29 mouse cellular contexts compared by ENCODE assay signal in the genomic region with DNA sequence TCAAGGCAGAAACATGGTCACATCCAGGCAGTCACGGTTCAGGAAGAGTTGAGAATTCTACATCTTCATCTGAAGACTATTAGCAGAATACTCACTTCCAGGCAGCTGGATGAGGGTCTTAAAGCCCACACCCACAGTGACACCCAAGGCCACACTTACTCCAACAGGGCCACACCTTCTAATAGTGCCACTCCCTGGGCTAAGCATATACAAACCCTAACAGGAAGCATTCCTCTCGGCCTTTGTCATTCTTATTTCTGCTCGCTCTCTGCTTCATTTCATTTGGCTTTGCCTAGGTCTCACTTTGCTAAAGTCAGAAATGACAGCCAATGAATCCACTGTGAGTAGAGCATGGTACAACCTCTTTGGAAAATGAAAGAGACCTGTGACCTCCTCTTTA.
DNase-seq lines count a peak whose midpoint lies in the region; ATAC-seq lines count a peak whose summit lies in the region.
"Had no signal": no experiment of that assay in that cellular context is flagged by ENCODE, and none has a peak within 500 bp of the region (broad histone marks: within the 10 kb centered on the region; RNA-seq: fewer than 3 reads in every experiment).

No protein-coding gene starts in this region.

- 0 out of 2 replicates have a peak, but pooled peaks cover 2% of the 10 kb centered on the region for H3K4me1 ChIP-seq in intestine, embryonic 14.5 days (replicated peaks; ENCODE audit: control insufficient read depth, insufficient read depth, low read length)
- H3K4me1 ChIP-seq in intestine, embryonic 16.5 days (ENCODE audit: control insufficient read depth, insufficient read depth, low read length) = peaks cover 6% of the 10 kb centered on the region; the same call in 1 of the 2 replicates
- peaks cover 6% of the 10 kb centered on the region for H3K4me1 ChIP-seq in stomach, embryonic 16.5 days (ENCODE audit: control insufficient read depth, insufficient read depth, low read length)

- WGBS in intestine, embryonic 14.5 days = 81% methylated on average over 3 of the region's 3 CpGs
- 78% methylated on average over 3 of the region's 3 CpGs for WGBS in intestine, embryonic 16.5 days
- WGBS in stomach, embryonic 16.5 days = 78% methylated on average over 3 of the region's 3 CpGs

- no peaks in the 10 kb centered on the region for H3K9me3 ChIP-seq in intestine, embryonic 14.5 days (ENCODE audit: control insufficient read depth, low read length)
- no peaks in the 10 kb centered on the region for H3K9me3 ChIP-seq in intestine, embryonic 16.5 days (ENCODE audit: control insufficient read depth, low read length)
- no peaks in the 10 kb centered on the region for H3K9me3 ChIP-seq in stomach, embryonic 16.5 days (replicated peaks; ENCODE audit: control insufficient read depth, low read length)
- H3K9me3 ChIP-seq: embryonic facial prominence, embryonic 12.5 days; embryonic facial prominence, embryonic 15.5 days; G1E; heart, embryonic 12.5 days; heart, embryonic 15.5 days had no signal

- ATAC-seq in intestine, embryonic 14.5 days (replicated peaks; ENCODE audit: low FRiP score, low TSS enrichment, low read depth) = no peak
- ATAC-seq in intestine, embryonic 16.5 days = no peak
- no peak for ATAC-seq in stomach, embryonic 16.5 days (ENCODE audit: insufficient read depth, low FRiP score)
- ATAC-seq: CD4-positive, CD25-positive, alpha-beta regulatory T cell, adult 4 months; forebrain, embryonic 14.5 days; forebrain, postnatal 0 days; hindbrain, postnatal 0 days; inflammation-experienced regulatory T-cells, adult 6 months; Patski had no signal

- H3K4me2 ChIP-seq in intestine, embryonic 14.5 days (ENCODE audit: low read length) = no peak overlapping the region
- no peak overlapping the region for H3K4me2 ChIP-seq in intestine, embryonic 16.5 days (ENCODE audit: low read depth, low read length)
- H3K4me2 ChIP-seq in stomach, embryonic 16.5 days (ENCODE audit: low read depth, low read length) = no peak overlapping the region
- H3K4me2 ChIP-seq: embryonic facial prominence, embryonic 12.5 days; embryonic facial prominence, embryonic 15.5 days; heart, embryonic 12.5 days; heart, embryonic 15.5 days; hindbrain, embryonic 14.5 days had no signal

- H3K4me3 ChIP-seq in intestine, embryonic 14.5 days (ENCODE audit: low read depth, low read length) = no peak overlapping the region
- no peak overlapping the region for H3K4me3 ChIP-seq in intestine, embryonic 16.5 days (ENCODE audit: low read length)
- no peak overlapping the region for H3K4me3 ChIP-seq in stomach, embryonic 16.5 days (replicated peaks; ENCODE audit: low read length)
- H3K4me3 ChIP-seq: embryonic facial prominence, embryonic 12.5 days; embryonic facial prominence, embryonic 15.5 days; gastrocnemius, adult 2 months; heart, embryonic 12.5 days; heart, embryonic 15.5 days had no signal

- peak; percentile 9 for DNase-seq in intestine, embryonic 14.5 days (ENCODE audit: low spot score)
- DNase-seq in A20 (ENCODE audit: low read depth, low spot score) = peak; percentile 37
- DNase-seq in ES-CJ7 (ENCODE audit: low read depth, low spot score) = peak; percentile 85
- no peak for DNase-seq in ovary, postnatal 10 days (ENCODE audit: low spot score)
- DNase-seq in thymus, adult 18-20 months = no peak
- DNase-seq: adrenal gland, postnatal 10 days; adrenal gland, postnatal 36 days; cerebellum, adult 2 months; cerebellum, adult 9-11 months; cerebellum, postnatal 25 days; forebrain, postnatal 0 days; gastrocnemius, adult 2 months; gastrocnemius, postnatal 14 days; heart, adult 18-20 months; heart, postnatal 10 days; heart, postnatal 4 days had no signal

- H3K36me3 ChIP-seq in intestine, embryonic 14.5 days (ENCODE audit: control insufficient read depth, insufficient read depth, low read length) = no peaks in the 10 kb centered on the region
- H3K36me3 ChIP-seq in intestine, embryonic 16.5 days (ENCODE audit: control insufficient read depth, insufficient read depth, low read length) = no peaks in the 10 kb centered on the region
- H3K36me3 ChIP-seq in stomach, embryonic 16.5 days (ENCODE audit: control insufficient read depth, insufficient read depth, low read length) = no peaks in the 10 kb centered on the region
- H3K36me3 ChIP-seq: embryonic facial prominence, embryonic 12.5 days; embryonic facial prominence, embryonic 15.5 days; G1E; heart, embryonic 12.5 days; heart, embryonic 15.5 days had no signal

- H3K27me3 ChIP-seq in intestine, embryonic 14.5 days (replicated peaks; ENCODE audit: control insufficient read depth, insufficient read depth, low read length) = no peaks in the 10 kb centered on the region
- no peaks in the 10 kb centered on the region for H3K27me3 ChIP-seq in intestine, embryonic 16.5 days (replicated peaks; ENCODE audit: control insufficient read depth, insufficient read depth, low read length)
- no peaks in the 10 kb centered on the region for H3K27me3 ChIP-seq in stomach, embryonic 16.5 days (ENCODE audit: control insufficient read depth, insufficient read depth, low read length)
- H3K27me3 ChIP-seq: embryonic facial prominence, embryonic 12.5 days; embryonic facial prominence, embryonic 15.5 days; heart, embryonic 12.5 days; heart, embryonic 15.5 days; Patski had no signal

- H3K27ac ChIP-seq in intestine, embryonic 14.5 days (ENCODE audit: low read depth) = no peak overlapping the region
- no peak overlapping the region for H3K27ac ChIP-seq in intestine, embryonic 16.5 days (ENCODE audit: low read length)
- peak overlapping the region; percentile 16; the same call in 1 of the 2 replicates for H3K27ac ChIP-seq in stomach, embryonic 16.5 days (ENCODE audit: low read length)
- H3K27ac ChIP-seq: embryonic facial prominence, embryonic 12.5 days; embryonic facial prominence, embryonic 15.5 days; gastrocnemius, adult 2 months; heart, embryonic 15.5 days; hindbrain, embryonic 14.5 days; hindbrain, postnatal 0 days had no signal

- H3K9ac ChIP-seq in intestine, embryonic 14.5 days (ENCODE audit: low read length) = no peak overlapping the region
- H3K9ac ChIP-seq in intestine, embryonic 16.5 days (ENCODE audit: low read depth, low read length) = no peak overlapping the region
- no peak overlapping the region for H3K9ac ChIP-seq in stomach, embryonic 16.5 days (ENCODE audit: low read length)
- H3K9ac ChIP-seq: embryonic facial prominence, embryonic 12.5 days; embryonic facial prominence, embryonic 15.5 days; forebrain, postnatal 0 days; heart, embryonic 12.5 days; heart, embryonic 15.5 days; hindbrain, embryonic 14.5 days had no signal

Comparison
In these comparisons a context has a peak if more than half of its experiments do, and no peak if none do; other contexts are left out.
1. DNase-seq: peak in intestine, embryonic 14.5 days (single experiment), A20 (single experiment) and ES-CJ7 (single experiment); none in ovary, postnatal 10 days (single experiment) and thymus, adult 18-20 months (0 of 2).